Mouse (Mus musculus): ENCODE data around the gene Rhox13. TPM values are rescaled to one million over a fixed set of nuclear protein-coding genes. Genes with fewer than 3 reads are reported as not detected.

Rhox13 gene
- polyA plus RNA-seq (2011; ENCODE audit: insufficient read length, low read depth, missing spikeins): not detected in 2 replicates

DNA sequence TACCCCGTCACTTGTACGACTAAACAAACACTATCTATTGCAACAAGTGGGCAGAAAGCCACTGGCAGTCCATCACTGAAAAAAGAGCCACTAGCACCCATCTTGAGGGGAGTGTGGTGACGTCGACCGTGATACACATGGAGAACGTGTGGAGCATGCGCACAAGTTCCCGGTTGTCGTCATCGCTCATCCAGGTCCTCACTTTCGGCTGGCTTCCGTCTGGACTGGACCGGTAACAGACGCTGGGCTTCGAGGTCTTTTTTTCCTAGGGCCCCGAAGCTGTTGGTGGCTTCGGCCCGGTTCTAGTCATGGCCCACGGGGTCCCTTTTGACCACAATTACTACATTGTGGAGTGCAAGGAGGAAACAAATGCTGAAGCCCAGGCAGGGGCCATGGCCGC, at the start of gene Rhox13:
Gene Rhox13 (plus strand): TSS at position 238 of the 400 bp plus-strand sequence.
- Histone ChIP-seq H3K4me1 (ENCODE audit: control insufficient read depth, insufficient read depth, low read length) (no peaks in the 10 kb centered on the region), H3K4me3 (ENCODE audit: insufficient read depth, low read length) (no peak within 1 kb of the TSS), H3K27ac (ENCODE audit: insufficient read depth, low read length) (no peak within 1 kb of the TSS)
- TF ChIP-seq POLR2A (IDR thresholded peaks at IDR 0.05; ENCODE audit: low read depth, low read length) (no peak), CTCF (IDR thresholded peaks at IDR 0.05; ENCODE audit: borderline replicate concordance, insufficient read depth, low read length) (no peak)

DNA sequence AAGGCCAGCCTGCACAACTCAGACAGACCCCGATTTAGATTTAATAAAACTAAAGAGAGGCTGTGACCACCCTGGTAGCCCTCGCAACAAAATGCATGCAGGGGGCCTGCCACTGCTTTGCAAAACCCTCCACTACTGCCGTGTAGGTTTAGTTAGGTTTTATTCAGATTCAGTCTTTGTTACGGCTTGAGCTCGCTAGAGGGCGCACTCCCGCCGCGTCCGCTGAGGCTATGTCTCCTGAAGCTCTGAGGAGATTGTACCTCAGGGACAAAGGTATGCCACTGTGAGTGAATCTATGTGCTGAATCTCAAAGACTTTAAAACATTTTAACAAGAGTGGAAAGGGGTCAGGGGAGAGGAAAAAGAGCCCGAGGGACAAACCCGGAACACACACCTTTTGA, 36.8 kb upstream of the Rhox13 start:
- Histone ChIP-seq H3K27ac (ENCODE audit: insufficient read depth, low read length) (no peak overlapping the region), H3K4me3 (ENCODE audit: insufficient read depth, low read length) (no peak overlapping the region), H3K4me1 (ENCODE audit: control insufficient read depth, insufficient read depth, low read length) (no peaks in the 10 kb centered on the region)
- TF ChIP-seq POLR2A (IDR thresholded peaks at IDR 0.05; ENCODE audit: low read depth, low read length) (no peak), CTCF (IDR thresholded peaks at IDR 0.05; ENCODE audit: borderline replicate concordance, insufficient read depth, low read length) (peak; percentile 60; the same call in 1 of the 2 replicates)

DNA sequence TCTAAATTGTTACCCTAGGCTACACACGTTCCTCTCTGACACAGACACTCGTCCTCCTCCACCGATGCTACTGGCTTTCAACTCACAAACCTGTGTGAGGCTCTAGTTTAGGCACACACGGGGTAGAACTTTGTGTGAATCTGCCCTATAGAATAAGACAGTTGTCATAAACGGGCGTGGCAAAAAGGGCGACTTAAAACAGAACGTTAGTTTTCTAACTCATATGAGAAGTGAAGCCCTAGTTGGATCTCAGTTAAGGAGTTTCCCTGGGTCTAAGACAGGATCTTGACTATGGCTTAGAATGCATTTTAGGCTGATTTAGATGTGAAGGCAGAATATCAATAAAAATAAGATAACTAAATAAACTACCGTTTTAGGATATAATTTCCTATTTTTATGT, 36.0 kb upstream of the Rhox13 start, which contains the start of gene Rhox11:
Gene Rhox11 (minus strand): TSS at position 101 of the 400 bp plus-strand sequence.
- H3K27ac ChIP-seq (ENCODE audit: insufficient read depth, low read length): no peak within 1 kb of the TSS
- TF ChIP-seq CTCF (IDR thresholded peaks at IDR 0.05; ENCODE audit: borderline replicate concordance, insufficient read depth, low read length) (no peak), POLR2A (IDR thresholded peaks at IDR 0.05; ENCODE audit: low read depth, low read length) (no peak)
- H3K4me3 ChIP-seq (ENCODE audit: insufficient read depth, low read length): no peak within 1 kb of the TSS
- no peaks in the 10 kb centered on the region for H3K4me1 ChIP-seq (ENCODE audit: control insufficient read depth, insufficient read depth, low read length)

DNA sequence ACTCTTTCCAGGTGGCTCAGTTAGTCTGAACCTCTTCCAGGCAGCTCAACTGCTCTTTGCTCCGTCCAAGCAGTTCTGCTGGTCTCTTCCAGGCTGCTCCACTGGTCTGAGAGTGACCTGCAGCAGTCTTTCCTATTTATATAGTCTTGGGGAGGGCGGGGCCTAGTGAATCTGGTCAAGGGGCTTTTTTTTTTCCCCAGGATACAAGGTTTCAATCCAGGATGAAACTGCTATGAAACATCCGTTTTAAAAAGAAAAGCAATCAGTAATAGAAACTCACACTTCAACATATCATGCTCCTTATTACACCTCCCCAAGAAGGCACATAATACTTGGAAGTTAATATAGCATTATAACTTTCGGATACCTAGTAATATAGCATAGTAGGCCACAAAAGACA, 10.2 kb upstream of the Rhox13 start, which contains the start of gene Rhox12:
Gene Rhox12 (minus strand): TSS at position 101 of the 400 bp plus-strand sequence.
- TF ChIP-seq POLR2A (IDR thresholded peaks at IDR 0.05; ENCODE audit: low read depth, low read length) (no peak), CTCF (IDR thresholded peaks at IDR 0.05; ENCODE audit: borderline replicate concordance, insufficient read depth, low read length) (no peak)
- Histone ChIP-seq H3K4me1 (ENCODE audit: control insufficient read depth, insufficient read depth, low read length) (no peaks in the 10 kb centered on the region), H3K27ac (ENCODE audit: insufficient read depth, low read length) (no peak within 1 kb of the TSS), H3K4me3 (ENCODE audit: insufficient read depth, low read length) (no peak within 1 kb of the TSS)

DNA sequence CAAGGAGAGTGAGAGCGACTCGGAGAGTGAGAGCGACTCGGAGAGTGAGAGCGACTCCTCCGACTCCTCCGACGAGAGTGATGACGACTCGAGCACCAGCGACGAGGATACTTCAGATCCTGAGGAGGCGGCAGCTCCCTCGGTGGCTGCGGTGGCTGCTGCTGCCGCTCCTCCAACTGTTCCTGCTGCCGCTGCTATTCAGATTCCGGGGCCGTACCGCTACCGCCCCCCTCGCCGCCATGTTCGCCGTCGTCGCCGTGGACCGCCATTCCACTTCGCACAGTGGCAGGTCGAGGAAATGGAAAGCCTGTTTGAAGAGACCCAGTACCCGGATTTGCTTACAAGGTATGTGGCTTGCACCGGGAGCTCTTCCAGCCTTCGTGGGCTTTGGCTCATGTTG, 459 bp downstream of the Rhox13 start:
- no peak overlapping the region for H3K4me3 ChIP-seq (ENCODE audit: insufficient read depth, low read length)
- no peaks in the 10 kb centered on the region for H3K4me1 ChIP-seq (ENCODE audit: control insufficient read depth, insufficient read depth, low read length)
- no peak overlapping the region for H3K27ac ChIP-seq (ENCODE audit: insufficient read depth, low read length)
- TF ChIP-seq POLR2A (IDR thresholded peaks at IDR 0.05; ENCODE audit: low read depth, low read length) (no peak), CTCF (IDR thresholded peaks at IDR 0.05; ENCODE audit: borderline replicate concordance, insufficient read depth, low read length) (no peak)

DNA sequence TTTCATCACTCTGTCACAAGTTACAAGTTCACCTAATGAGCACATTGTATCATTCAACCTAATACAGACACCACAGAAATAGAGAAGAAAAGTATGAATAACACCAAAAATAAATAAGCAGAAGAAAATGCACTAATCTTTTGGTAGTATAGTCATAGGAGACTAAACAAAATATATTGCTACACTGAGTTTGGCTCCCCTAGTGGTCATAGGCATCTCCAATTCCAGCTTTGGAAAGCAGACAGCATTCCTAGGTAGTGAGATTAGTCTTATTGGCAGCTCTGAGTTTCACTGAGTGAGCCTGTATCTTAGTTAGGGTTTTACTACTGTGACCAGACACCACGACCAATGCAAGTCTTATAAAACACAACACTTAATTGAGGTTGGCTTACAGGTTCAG, 38.1 kb downstream of the Rhox13 start:
- H3K27ac ChIP-seq (ENCODE audit: insufficient read depth, low read length): no peak overlapping the region
- TF ChIP-seq POLR2A (IDR thresholded peaks at IDR 0.05; ENCODE audit: low read depth, low read length) (no peak), CTCF (IDR thresholded peaks at IDR 0.05; ENCODE audit: borderline replicate concordance, insufficient read depth, low read length) (no peak)
- no peaks in the 10 kb centered on the region for H3K4me1 ChIP-seq (ENCODE audit: control insufficient read depth, insufficient read depth, low read length)
- H3K4me3 ChIP-seq (ENCODE audit: insufficient read depth, low read length): no peak overlapping the region

DNA sequence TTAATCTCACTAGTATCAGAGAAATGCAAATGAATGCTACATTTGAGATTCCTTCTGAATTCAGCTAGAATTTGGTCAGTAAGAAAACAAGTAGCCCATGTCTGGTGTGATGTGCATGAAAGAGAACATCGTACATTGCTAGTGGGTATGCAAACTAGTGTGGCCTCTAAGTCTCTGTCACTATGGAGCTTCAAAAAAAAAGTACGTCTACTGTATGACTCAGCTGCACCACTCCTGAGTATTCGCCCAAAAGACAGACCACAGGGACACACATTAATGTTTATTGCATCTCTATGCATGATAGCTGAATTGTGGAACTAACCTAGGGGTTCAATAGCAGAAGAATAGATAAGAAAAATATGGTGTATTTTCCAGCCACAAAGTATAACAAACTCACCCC, 44.3 kb downstream of the Rhox13 start:
- Histone ChIP-seq H3K4me1 (ENCODE audit: control insufficient read depth, insufficient read depth, low read length) (no peaks in the 10 kb centered on the region), H3K4me3 (ENCODE audit: insufficient read depth, low read length) (no peak overlapping the region), H3K27ac (ENCODE audit: insufficient read depth, low read length) (no peak overlapping the region)
- TF ChIP-seq CTCF (IDR thresholded peaks at IDR 0.05; ENCODE audit: borderline replicate concordance, insufficient read depth, low read length) (no peak), POLR2A (IDR thresholded peaks at IDR 0.05; ENCODE audit: low read depth, low read length) (no peak)

DNA sequence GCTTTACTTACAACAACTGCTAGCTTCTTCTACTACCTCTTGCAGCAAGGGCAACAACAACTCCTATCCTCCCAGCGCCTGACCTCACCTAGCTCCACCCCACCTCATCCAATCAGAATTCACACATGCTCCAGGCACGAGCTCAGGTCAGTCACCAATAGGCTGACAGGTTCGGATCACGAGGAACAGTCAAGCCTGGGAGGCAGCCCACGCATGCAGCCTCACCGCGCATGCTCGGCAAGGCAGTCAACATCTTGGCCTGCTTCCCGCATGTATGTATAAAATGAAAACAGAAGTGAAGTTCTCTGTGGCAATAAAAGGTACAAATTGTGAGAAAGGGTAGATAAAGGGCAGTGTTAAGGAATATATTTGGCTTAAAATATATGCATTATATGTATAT, 45.0 kb downstream of the Rhox13 start:
- H3K4me1 ChIP-seq (ENCODE audit: control insufficient read depth, insufficient read depth, low read length): no peaks in the 10 kb centered on the region
- no peak for TF ChIP-seq POLR2A (IDR thresholded peaks at IDR 0.05; ENCODE audit: low read depth, low read length)
- no peak for TF ChIP-seq CTCF (IDR thresholded peaks at IDR 0.05; ENCODE audit: borderline replicate concordance, insufficient read depth, low read length)
- H3K4me3 ChIP-seq (ENCODE audit: insufficient read depth, low read length): no peak overlapping the region
- no peak overlapping the region for H3K27ac ChIP-seq (ENCODE audit: insufficient read depth, low read length)

DNA sequence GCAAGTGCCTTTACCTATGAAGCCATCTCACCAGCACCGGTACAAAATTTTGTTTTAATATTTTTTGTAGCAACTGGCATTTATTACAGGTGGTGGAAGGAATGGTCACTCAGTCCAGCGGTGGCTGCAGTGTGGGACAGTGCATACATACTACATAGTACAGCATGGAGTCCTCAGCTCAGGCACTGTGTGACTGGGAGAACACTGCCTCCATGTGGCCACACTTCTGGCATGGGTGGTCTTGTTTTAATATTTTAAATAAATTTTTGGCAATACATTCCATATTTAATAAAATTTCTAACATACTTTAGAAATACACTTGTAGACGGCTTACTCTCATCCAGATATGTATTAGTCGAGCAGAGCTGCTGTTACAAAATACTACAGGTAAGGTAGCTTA, 45.6 kb downstream of the Rhox13 start:
- no peak overlapping the region for H3K4me3 ChIP-seq (ENCODE audit: insufficient read depth, low read length)
- H3K27ac ChIP-seq (ENCODE audit: insufficient read depth, low read length): no peak overlapping the region
- H3K4me1 ChIP-seq (ENCODE audit: control insufficient read depth, insufficient read depth, low read length): no peaks in the 10 kb centered on the region
- TF ChIP-seq CTCF (IDR thresholded peaks at IDR 0.05; ENCODE audit: borderline replicate concordance, insufficient read depth, low read length) (no peak), POLR2A (IDR thresholded peaks at IDR 0.05; ENCODE audit: low read depth, low read length) (no peak)

Other genes starting within 250 kb of the Rhox13 start
- gene Rhox8, start 242.3 kb upstream of the Rhox13 start, polyA plus RNA-seq (2011; ENCODE audit: insufficient read length, low read depth, missing spikeins): not detected in 2 replicates
- gene Rhox7b, start 224.0 kb upstream of the Rhox13 start, polyA plus RNA-seq (2011; ENCODE audit: insufficient read length, low read depth, missing spikeins): not detected in 2 replicates
- not detected in 2 replicates for gene Rhox9, start 219.4 kb upstream of the Rhox13 start, polyA plus RNA-seq (2011; ENCODE audit: insufficient read length, low read depth, missing spikeins)
- gene Btg1-ps1, start 102.4 kb upstream of the Rhox13 start, polyA plus RNA-seq (2011; ENCODE audit: insufficient read length, low read depth, missing spikeins): not detected in 2 replicates
- not detected in 2 replicates for gene Btg1-ps2, start 78.1 kb upstream of the Rhox13 start, polyA plus RNA-seq (2011; ENCODE audit: insufficient read length, low read depth, missing spikeins)
- not detected in 2 replicates for gene Rhox10, start 54.7 kb upstream of the Rhox13 start, polyA plus RNA-seq (2011; ENCODE audit: insufficient read length, low read depth, missing spikeins)
- not detected in 2 replicates for gene Rhox11, start 36.1 kb upstream of the Rhox13 start, polyA plus RNA-seq (2011; ENCODE audit: insufficient read length, low read depth, missing spikeins)
- not detected in 2 replicates for gene Rhox12, start 10.3 kb upstream of the Rhox13 start, polyA plus RNA-seq (2011; ENCODE audit: insufficient read length, low read depth, missing spikeins)
- gene Zbtb33, start 68.6 kb downstream of the Rhox13 start, polyA plus RNA-seq (2011; ENCODE audit: insufficient read length, low read depth, missing spikeins): 24.8 and 28.4 TPM in 2 replicates
- gene Tmem255a, start 131.2 kb downstream of the Rhox13 start, polyA plus RNA-seq (2011; ENCODE audit: insufficient read length, low read depth, missing spikeins): 0.30 TPM in 1 of 2 replicates, not detected in the other
- gene Atp1b4, start 195.0 kb downstream of the Rhox13 start, polyA plus RNA-seq (2011; ENCODE audit: insufficient read length, low read depth, missing spikeins): not detected in 2 replicates